Mouse (Mus musculus): ENCODE measurements around the gene Htr7. TPM values are rescaled to one million over a fixed set of nuclear protein-coding genes. Genes with fewer than 3 reads are reported as not detected.

The Htr7 gene
- polyA plus RNA-seq, 1 experiment from 2014 or later, result 0.06 TPM

DNA sequence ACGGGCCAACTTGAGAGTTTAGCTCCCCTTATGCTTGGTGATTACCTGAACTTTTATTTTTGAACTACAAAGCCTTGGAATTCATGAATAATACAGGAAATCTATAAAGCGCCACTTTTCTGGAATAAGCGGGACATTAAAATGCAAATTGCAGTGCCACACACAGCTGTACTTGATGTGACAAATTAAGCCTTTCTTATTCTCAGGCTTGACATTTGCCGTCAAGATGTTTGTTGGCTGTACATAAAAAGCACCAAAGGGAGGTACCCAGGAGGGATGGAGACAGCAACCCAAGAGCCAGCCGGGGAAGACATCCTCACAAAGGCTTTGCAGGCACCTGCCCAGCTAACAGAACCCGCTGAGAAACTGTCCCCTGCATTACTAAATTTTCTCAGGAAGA lies 56.4 kb downstream of the Htr7 start:
- no peak overlapping the region for H3K9ac ChIP-seq (ENCODE audit: low read length)
- no peaks in the 10 kb centered on the region for H3K36me3 ChIP-seq (ENCODE audit: control insufficient read depth, insufficient read depth, low read length)
- no peaks in the 10 kb centered on the region for H3K27me3 ChIP-seq (ENCODE audit: control insufficient read depth, insufficient read depth, low read length)
- no peak for ATAC-seq (ENCODE audit: insufficient read depth, low FRiP score)
- H3K4me1 ChIP-seq (ENCODE audit: control insufficient read depth, insufficient read depth, low read length), result 0 out of 2 replicates have a peak, but pooled peaks cover 2% of the 10 kb centered on the region
- H3K4me2 ChIP-seq (ENCODE audit: low read depth, low read length), result no peak overlapping the region
- no peaks in the 10 kb centered on the region for H3K9me3 ChIP-seq (replicated peaks; ENCODE audit: control insufficient read depth, low read length)
- H3K27ac ChIP-seq (ENCODE audit: low read length), result no peak overlapping the region
- H3K4me3 ChIP-seq (replicated peaks; ENCODE audit: low read length), result no peak overlapping the region
- 86% methylated on average over 6 of the region's 6 CpGs for WGBS

DNA sequence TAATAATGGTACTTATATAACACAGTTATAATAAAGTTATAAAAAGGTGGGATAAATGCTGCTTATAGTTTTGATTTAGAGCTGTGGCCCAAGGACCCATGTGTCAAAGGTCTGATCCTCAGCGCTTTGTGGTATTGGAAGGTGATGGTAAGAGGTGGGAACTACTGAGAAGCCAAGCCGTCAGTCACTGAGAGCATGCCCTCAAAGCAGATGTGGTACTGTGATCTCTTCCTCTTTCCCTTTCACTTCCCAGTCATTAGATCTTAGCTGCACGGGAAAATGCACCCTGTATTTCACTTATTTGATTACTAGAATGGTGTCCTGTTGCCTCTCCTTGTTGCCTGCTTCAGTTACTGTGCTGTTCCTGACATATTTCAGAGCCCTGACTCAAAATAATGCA lies 59.9 kb downstream of the Htr7 start:
- H3K4me2 ChIP-seq (ENCODE audit: low read depth, low read length), result no peak overlapping the region
- no peak overlapping the region for H3K4me3 ChIP-seq (replicated peaks; ENCODE audit: low read length)
- no peak overlapping the region for H3K27ac ChIP-seq (ENCODE audit: low read length)
- H3K9me3 ChIP-seq (replicated peaks; ENCODE audit: control insufficient read depth, low read length), result no peaks in the 10 kb centered on the region
- 61% methylated on average over 3 of the region's 3 CpGs for WGBS
- no peaks in the 10 kb centered on the region for H3K36me3 ChIP-seq (ENCODE audit: control insufficient read depth, insufficient read depth, low read length)
- H3K27me3 ChIP-seq (ENCODE audit: control insufficient read depth, insufficient read depth, low read length), result no peaks in the 10 kb centered on the region
- H3K9ac ChIP-seq (ENCODE audit: low read length), result no peak overlapping the region
- 0 out of 2 replicates have a peak, but pooled peaks cover 2% of the 10 kb centered on the region for H3K4me1 ChIP-seq (ENCODE audit: control insufficient read depth, insufficient read depth, low read length)
- no peak for ATAC-seq (ENCODE audit: insufficient read depth, low FRiP score)

DNA sequence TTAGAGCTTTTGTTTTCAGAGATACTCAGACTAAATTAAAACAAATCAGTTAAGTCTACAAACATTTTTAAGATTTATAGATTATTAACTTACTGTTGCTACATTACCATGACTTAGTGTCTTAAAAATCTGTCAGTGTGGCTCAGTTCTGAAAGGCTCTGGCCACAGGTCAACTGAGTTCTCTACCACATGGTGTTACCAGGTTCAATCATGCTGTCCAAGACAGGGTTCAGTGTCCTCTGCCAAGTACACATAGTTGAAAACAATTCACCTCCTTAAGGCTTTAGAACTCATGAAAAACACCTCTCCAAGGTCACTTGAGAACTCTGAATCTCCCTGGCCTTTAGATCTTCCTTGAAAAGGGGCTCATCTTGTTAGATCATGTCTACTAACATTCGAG lies 69.8 kb downstream of the Htr7 start:
- Histone ChIP-seq H3K4me2 (ENCODE audit: low read depth, low read length) (no peak overlapping the region), H3K9me3 (replicated peaks; ENCODE audit: control insufficient read depth, low read length) (no peaks in the 10 kb centered on the region), H3K27me3 (ENCODE audit: control insufficient read depth, insufficient read depth, low read length) (no peaks in the 10 kb centered on the region), H3K4me1 (ENCODE audit: control insufficient read depth, insufficient read depth, low read length) (no peaks in the 10 kb centered on the region), H3K36me3 (ENCODE audit: control insufficient read depth, insufficient read depth, low read length) (no peaks in the 10 kb centered on the region), H3K9ac (ENCODE audit: low read length) (no peak overlapping the region), H3K4me3 (replicated peaks; ENCODE audit: low read length) (no peak overlapping the region), H3K27ac (ENCODE audit: low read length) (no peak overlapping the region)
- 76% methylated on average over 1 of the region's 1 CpGs for WGBS
- ATAC-seq (ENCODE audit: insufficient read depth, low FRiP score), result no peak

DNA sequence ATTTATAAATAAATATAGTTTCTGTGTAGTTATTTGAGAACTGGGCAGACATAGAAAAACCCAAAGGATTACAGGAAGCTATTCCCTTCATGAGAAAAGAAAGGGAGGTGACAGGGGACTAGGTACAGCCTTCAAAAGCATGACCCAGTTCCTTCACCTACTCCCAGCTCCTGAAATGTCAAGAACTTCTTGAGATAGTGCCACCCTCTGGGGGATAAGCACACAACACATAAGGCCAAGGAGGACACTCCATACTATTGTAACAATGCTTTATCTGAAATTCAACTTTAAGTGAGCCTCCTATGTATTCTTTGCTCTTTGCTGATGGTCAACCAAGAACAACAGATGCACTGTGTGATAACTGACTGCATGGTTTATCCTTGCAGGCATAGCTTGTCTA lies 82.6 kb downstream of the Htr7 start:
- no peaks in the 10 kb centered on the region for H3K36me3 ChIP-seq (ENCODE audit: control insufficient read depth, insufficient read depth, low read length)
- no peaks in the 10 kb centered on the region for H3K27me3 ChIP-seq (ENCODE audit: control insufficient read depth, insufficient read depth, low read length)
- ATAC-seq (ENCODE audit: insufficient read depth, low FRiP score), result no peak

DNA sequence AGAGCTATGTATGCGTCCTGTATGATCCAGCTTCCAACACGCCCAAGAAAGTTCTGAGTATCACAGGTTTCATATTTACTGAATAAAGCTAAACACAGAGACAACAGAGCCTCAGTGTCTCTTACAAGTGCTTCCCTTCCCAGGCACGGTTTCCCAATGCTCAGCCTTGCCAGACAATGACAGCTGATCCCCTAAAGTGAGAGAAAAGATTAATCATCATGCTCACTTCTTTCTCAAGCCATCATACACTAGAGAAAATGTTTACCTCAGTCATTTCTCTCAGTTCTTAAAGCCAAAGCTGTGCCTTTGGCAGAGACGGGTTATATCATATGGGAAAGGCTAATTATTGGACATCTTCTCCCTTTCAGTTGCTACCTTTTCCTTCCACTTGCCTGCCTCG lies 99.7 kb downstream of the Htr7 start:
- ATAC-seq (ENCODE audit: insufficient read depth, low FRiP score), result no peak
- H3K4me3 ChIP-seq (replicated peaks; ENCODE audit: low read length), result no peak overlapping the region
- no peaks in the 10 kb centered on the region for H3K4me1 ChIP-seq (ENCODE audit: control insufficient read depth, insufficient read depth, low read length)
- no peaks in the 10 kb centered on the region for H3K9me3 ChIP-seq (replicated peaks; ENCODE audit: control insufficient read depth, low read length)
- no peak overlapping the region for H3K4me2 ChIP-seq (ENCODE audit: low read depth, low read length)
- 68% methylated on average over 5 of the region's 5 CpGs for WGBS
- no peak overlapping the region for H3K27ac ChIP-seq (ENCODE audit: low read length)
- H3K27me3 ChIP-seq (ENCODE audit: control insufficient read depth, insufficient read depth, low read length), result no peaks in the 10 kb centered on the region
- H3K9ac ChIP-seq (ENCODE audit: low read length), result no peak overlapping the region
- no peaks in the 10 kb centered on the region for H3K36me3 ChIP-seq (ENCODE audit: control insufficient read depth, insufficient read depth, low read length)

More for the DNA sequence above, 82.6 kb downstream of the Htr7 start:
- Histone ChIP-seq H3K9me3 (replicated peaks; ENCODE audit: control insufficient read depth, low read length) (no peaks in the 10 kb centered on the region), H3K4me1 (ENCODE audit: control insufficient read depth, insufficient read depth, low read length) (no peaks in the 10 kb centered on the region), H3K9ac (ENCODE audit: low read length) (no peak overlapping the region), H3K4me3 (replicated peaks; ENCODE audit: low read length) (no peak overlapping the region), H3K27ac (ENCODE audit: low read length) (no peak overlapping the region), H3K4me2 (ENCODE audit: low read depth, low read length) (no peak overlapping the region)

DNA sequence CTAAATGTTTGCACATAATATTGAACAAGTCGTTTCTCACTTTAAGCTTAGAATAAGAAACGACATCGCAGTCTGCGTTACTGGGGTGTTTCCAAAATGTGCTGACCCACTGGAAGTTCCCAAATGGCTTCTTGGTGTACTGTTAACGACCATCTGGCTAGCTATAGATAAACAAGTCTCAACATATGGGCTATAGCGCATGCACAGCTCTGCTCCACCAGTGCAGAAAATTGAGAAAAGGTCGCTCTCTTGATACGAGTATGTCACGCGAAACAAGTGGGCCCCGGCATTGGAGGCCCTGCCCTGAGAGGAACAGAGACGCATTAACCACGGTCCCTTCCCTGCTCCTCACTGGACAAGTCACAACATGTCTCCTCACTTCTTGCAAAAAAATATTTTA lies 101.6 kb downstream of the Htr7 start:
- no peak for ATAC-seq (ENCODE audit: insufficient read depth, low FRiP score)
- Histone ChIP-seq H3K27ac (ENCODE audit: low read length) (no peak overlapping the region), H3K4me3 (replicated peaks; ENCODE audit: low read length) (no peak overlapping the region), H3K27me3 (ENCODE audit: control insufficient read depth, insufficient read depth, low read length) (no peaks in the 10 kb centered on the region), H3K9me3 (replicated peaks; ENCODE audit: control insufficient read depth, low read length) (no peaks in the 10 kb centered on the region), H3K9ac (ENCODE audit: low read length) (no peak overlapping the region), H3K4me1 (ENCODE audit: control insufficient read depth, insufficient read depth, low read length) (no peaks in the 10 kb centered on the region), H3K36me3 (ENCODE audit: control insufficient read depth, insufficient read depth, low read length) (no peaks in the 10 kb centered on the region), H3K4me2 (ENCODE audit: low read depth, low read length) (no peak overlapping the region)
- 83% methylated on average over 13 of the region's 13 CpGs for WGBS

DNA sequence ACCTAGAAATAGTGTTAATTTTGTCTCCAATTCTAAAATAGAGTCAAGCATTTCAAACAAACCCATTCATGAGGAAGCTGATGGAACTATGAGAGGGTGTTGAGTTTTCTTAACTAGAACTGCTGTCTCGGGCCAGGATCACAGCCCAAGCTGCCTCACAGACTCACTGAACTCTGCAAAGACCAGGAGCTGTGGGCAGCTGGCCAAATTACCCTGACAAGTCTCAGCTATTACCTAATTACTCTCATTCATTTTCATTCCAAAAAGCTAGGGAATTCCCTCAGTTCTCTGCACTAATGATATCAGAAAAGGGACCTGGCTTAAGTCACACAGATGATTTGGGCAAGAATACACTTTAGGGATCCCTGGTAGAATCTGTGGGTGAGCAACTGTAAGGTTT lies 107.4 kb downstream of the Htr7 start:
- ATAC-seq (ENCODE audit: insufficient read depth, low FRiP score), result no peak
- Histone ChIP-seq H3K9me3 (replicated peaks; ENCODE audit: control insufficient read depth, low read length) (no peaks in the 10 kb centered on the region), H3K4me2 (ENCODE audit: low read depth, low read length) (no peak overlapping the region), H3K4me1 (ENCODE audit: control insufficient read depth, insufficient read depth, low read length) (no peaks in the 10 kb centered on the region), H3K4me3 (replicated peaks; ENCODE audit: low read length) (no peak overlapping the region), H3K27me3 (ENCODE audit: control insufficient read depth, insufficient read depth, low read length) (no peaks in the 10 kb centered on the region), H3K27ac (ENCODE audit: low read length) (no peak overlapping the region), H3K9ac (ENCODE audit: low read length) (no peak overlapping the region), H3K36me3 (ENCODE audit: control insufficient read depth, insufficient read depth, low read length) (no peaks in the 10 kb centered on the region)
- WGBS, result 48% methylated on average over 1 of the region's 1 CpGs

DNA sequence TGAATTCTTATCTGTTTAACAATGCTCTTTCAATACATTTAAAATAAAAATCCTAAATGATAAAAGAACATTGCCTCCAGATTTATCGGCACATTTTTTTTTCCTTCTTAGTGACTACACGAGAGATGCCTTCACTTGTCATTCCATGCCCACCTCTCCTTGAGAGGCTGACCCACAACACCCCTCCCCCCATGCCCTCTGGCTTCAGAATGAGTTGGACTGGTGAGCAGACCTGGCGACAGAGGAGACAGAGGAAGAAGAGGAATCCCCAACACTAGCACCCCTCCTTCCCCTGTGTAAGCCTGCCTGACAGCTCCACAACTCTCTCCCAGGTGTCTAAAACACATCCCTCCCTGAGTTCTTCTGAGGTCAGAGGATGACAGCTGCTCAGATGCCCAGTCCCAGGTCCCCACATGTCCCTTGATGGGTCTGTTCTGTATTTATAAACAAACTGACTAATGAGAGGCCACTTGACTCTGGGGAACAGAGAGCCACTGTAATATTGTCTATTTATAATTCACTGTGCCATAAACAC lies 132.3 kb downstream of the Htr7 start:
- H3K27ac ChIP-seq (ENCODE audit: low read length), result no peak overlapping the region
- 54% methylated on average over 3 of the region's 3 CpGs for WGBS
- no peak for ATAC-seq (ENCODE audit: insufficient read depth, low FRiP score)

DNA sequence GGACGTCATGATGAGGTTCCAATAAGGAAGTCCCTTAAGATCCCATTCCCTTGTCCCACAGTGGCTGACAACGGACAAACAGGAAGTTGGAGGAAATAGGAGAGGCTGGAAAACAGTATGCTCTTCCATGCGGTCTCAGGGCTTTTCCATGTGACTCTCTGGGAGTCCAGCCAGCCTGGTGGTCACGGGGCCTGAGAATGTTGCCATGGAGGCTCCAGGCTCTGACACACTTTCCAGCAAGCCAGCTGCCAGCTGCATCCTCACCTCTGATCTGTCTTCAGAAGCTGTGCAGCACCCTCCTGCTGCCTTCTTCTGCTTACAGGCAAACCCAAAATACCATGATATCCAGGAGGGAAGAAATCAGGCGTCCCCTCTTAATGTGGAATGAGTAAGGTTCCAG lies 132.9 kb downstream of the Htr7 start:
- Histone ChIP-seq H3K9ac (ENCODE audit: low read length) (no peak overlapping the region), H3K4me3 (replicated peaks; ENCODE audit: low read length) (no peak overlapping the region), H3K36me3 (ENCODE audit: control insufficient read depth, insufficient read depth, low read length) (no peaks in the 10 kb centered on the region), H3K4me2 (ENCODE audit: low read depth, low read length) (no peak overlapping the region), H3K4me1 (ENCODE audit: control insufficient read depth, insufficient read depth, low read length) (no peaks in the 10 kb centered on the region), H3K27ac (ENCODE audit: low read length) (no peak overlapping the region), H3K27me3 (ENCODE audit: control insufficient read depth, insufficient read depth, low read length) (no peaks in the 10 kb centered on the region), H3K9me3 (replicated peaks; ENCODE audit: control insufficient read depth, low read length) (no peaks in the 10 kb centered on the region)
- 38% methylated on average over 5 of the region's 5 CpGs for WGBS
- no peak for ATAC-seq (ENCODE audit: insufficient read depth, low FRiP score)

More for the DNA sequence above, 132.3 kb downstream of the Htr7 start:
- H3K4me1 ChIP-seq (ENCODE audit: control insufficient read depth, insufficient read depth, low read length), result no peaks in the 10 kb centered on the region
- no peaks in the 10 kb centered on the region for H3K9me3 ChIP-seq (replicated peaks; ENCODE audit: control insufficient read depth, low read length)
- no peaks in the 10 kb centered on the region for H3K27me3 ChIP-seq (ENCODE audit: control insufficient read depth, insufficient read depth, low read length)
- no peak overlapping the region for H3K4me2 ChIP-seq (ENCODE audit: low read depth, low read length)
- H3K36me3 ChIP-seq (ENCODE audit: control insufficient read depth, insufficient read depth, low read length), result no peaks in the 10 kb centered on the region
- H3K4me3 ChIP-seq (replicated peaks; ENCODE audit: low read length), result no peak overlapping the region
- no peak overlapping the region for H3K9ac ChIP-seq (ENCODE audit: low read length)
